Mouse (Mus musculus): ENCODE data around the gene Unc119b.

DNA sequence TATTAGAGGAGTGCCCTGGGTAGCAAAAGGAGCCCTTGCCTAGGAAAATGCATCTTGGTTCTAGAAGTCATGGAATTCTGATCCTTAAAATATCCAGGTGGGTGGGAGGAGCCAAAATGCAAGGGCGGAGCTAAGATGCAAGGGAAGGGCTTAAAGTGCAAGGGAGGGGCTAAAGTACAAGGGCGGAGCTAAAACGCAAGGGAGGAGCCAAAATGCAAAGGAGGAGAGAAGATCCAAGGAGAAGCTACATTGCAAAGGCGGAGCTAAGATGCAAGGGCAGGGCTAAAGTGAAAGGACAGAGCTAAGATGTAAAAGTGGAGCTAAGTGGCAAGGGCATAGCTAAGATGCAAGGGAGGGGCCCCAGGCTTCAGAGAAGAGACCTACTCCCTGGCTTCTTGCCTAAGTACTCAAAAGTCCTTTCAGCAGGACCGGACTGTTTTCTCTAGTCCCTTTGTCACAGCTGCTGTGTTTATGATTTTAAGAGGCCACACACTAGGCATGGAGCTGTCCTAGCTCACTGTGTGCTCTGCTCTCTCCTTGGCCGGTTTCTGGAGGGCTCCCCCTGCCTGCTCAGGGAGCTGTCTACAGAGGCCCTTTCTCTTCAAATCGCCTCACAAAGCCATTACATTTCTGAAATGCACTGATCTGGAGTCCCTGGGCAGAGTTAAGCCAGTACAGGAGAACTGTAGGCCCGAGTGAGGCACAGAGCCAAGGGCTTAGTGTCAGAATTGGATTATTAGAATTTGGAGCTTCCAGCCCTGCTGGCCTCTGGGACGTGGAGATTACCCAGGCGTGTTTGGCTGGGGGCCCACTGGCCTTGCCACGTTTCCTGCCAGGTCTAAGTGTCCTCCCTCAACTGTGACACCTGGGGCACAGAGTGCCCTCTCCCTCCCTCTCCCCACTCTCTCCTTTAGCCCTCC lies 31.4 kb upstream of the Unc119b start:
- TF ChIP-seq CTCF (IDR thresholded peaks at IDR 0.05; ENCODE audit: extremely low read depth, insufficient read depth, low read length) = no peak
- no peak for TF ChIP-seq POLR2A (IDR thresholded peaks at IDR 0.05; ENCODE audit: extremely low read depth, insufficient read depth, low read length)
